Mouse (Mus musculus): ENCODE measurements around the gene Tubb4a.
"Not testable (repeated sequence)": the region's sequence is repeated elsewhere in the genome, so short reads cannot be mapped to it uniquely, and the experiment has no call there.

Tubb4a gene

GRCm38 (mm10) chr17:57059486-57059977, 28.1 kb downstream of the Tubb4a start, which contains the start of gene Slc25a23:
Gene Slc25a23, minus strand, starts transcription at chr17:57059863.
- intact Hi-C loops (cut with DNase I), result no loop called here

GRCm38 (mm10) chr17:57058891-57059485, 28.6 kb downstream of the Tubb4a start, which contains the start of gene Crb3:
Gene Crb3, plus strand, starts transcription at chr17:57059105.
- intact Hi-C loops (cut with DNase I), result no loop called here

- intact Hi-C loops (cut with DNase I), result no loop called here
Observed at GRCm38 (mm10) chr17:57056246-57056645, 31.3 kb downstream of the Tubb4a start.

- intact Hi-C loops (cut with DNase I), result not testable (repeated sequence)
Observed at GRCm38 (mm10) chr17:57051679-57052078, 35.9 kb downstream of the Tubb4a start.

GRCm38 (mm10) chr17:57048816-57049215, 38.8 kb downstream of the Tubb4a start:
- intact Hi-C loops (cut with DNase I), result no loop called here

GRCm38 (mm10) chr17:57047406-57047805, 40.2 kb downstream of the Tubb4a start:
- intact Hi-C loops (cut with DNase I), result no loop called here

- intact Hi-C loops (cut with DNase I), result no loop called here
Observed at GRCm38 (mm10) chr17:57041554-57041953, 46.0 kb downstream of the Tubb4a start, which contains the start of gene Slc25a41. Gene Slc25a41, minus strand, starts transcription at chr17:57041654.

GRCm38 (mm10) chr17:57038978-57039377, 48.6 kb downstream of the Tubb4a start:
- intact Hi-C loops (cut with DNase I), result no loop called here

GRCm38 (mm10) chr17:57032854-57033253, 54.7 kb downstream of the Tubb4a start:
- intact Hi-C loops (cut with DNase I), result no loop called here

GRCm38 (mm10) chr17:57031661-57032420, 55.7 kb downstream of the Tubb4a start:
- intact Hi-C loops (cut with DNase I), result no loop called here

- intact Hi-C loops (cut with DNase I), result no loop called here
Observed at GRCm38 (mm10) chr17:57030931-57031660, 56.5 kb downstream of the Tubb4a start, which contains the start of gene Khsrp. Gene Khsrp, minus strand, starts transcription at chr17:57031522.
